ENCODE assay signal across 25 mouse cellular contexts in the genomic region with DNA sequence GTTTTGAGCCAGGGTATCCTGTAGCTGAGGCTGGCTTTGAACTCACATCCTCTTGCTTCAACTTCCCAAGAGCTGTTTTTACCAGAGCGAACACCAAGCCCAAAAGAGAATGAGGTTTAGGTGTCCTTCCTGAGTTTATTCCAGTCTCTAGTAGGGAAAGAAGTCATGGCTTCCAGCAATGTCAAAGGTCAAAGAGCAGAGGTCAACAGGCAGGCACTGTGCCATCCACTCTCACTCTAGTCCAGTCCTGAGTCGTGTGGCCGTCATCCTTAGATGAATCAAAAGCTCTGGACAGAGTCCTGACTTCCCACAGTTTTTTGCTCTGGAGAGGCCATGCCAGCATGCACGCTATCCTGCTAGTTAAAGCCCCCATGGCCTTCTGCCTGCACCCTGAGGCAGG. TPM values are rescaled to one million over a fixed set of nuclear protein-coding genes. Genes with fewer than 3 reads are reported as not detected.
A peak's percentile ranks its signal among the peaks of the same experiment; 100 is the strongest.
DNase-seq lines count a peak whose midpoint lies in the region; ATAC-seq and TF ChIP-seq lines count a peak whose summit lies in the region.
"Had no signal": no experiment of that assay in that cellular context is flagged by ENCODE, and none has a peak within 500 bp of the region (broad histone marks: within the 10 kb centered on the region; RNA-seq: fewer than 3 reads in every experiment).

No protein-coding gene starts in this region.

- WGBS in heart, embryonic 15.5 days = 71% methylated on average over 4 of the region's 4 CpGs
- WGBS in kidney, postnatal 0 days = 75% methylated on average over 4 of the region's 4 CpGs
- WGBS in forebrain, embryonic 15.5 days = 81% methylated on average over 4 of the region's 4 CpGs

- no peak overlapping the region for H3K4me3 ChIP-seq in heart, embryonic 15.5 days
- no peak overlapping the region for H3K4me3 ChIP-seq in kidney, postnatal 0 days (replicated peaks; ENCODE audit: low read depth, low read length)
- no peak overlapping the region for H3K4me3 ChIP-seq in forebrain, embryonic 15.5 days
- H3K4me3 ChIP-seq: embryonic facial prominence, embryonic 15.5 days; erythroblast, embryonic 14.5 days; forebrain, embryonic 10.5 days; heart, adult 2 months; hindbrain, embryonic 10.5 days; intestine, embryonic 15.5 days had no signal

- H3K36me3 ChIP-seq in heart, embryonic 15.5 days = no peaks in the 10 kb centered on the region; the same call in 1 of the 2 replicates
- peaks cover 19% of the 10 kb centered on the region; the same call in 1 of the 2 replicates for H3K36me3 ChIP-seq in kidney, postnatal 0 days (ENCODE audit: insufficient read depth, low read length)
- no peaks in the 10 kb centered on the region for H3K36me3 ChIP-seq in forebrain, embryonic 15.5 days
- H3K36me3 ChIP-seq: G1E had no signal

- H3K4me2 ChIP-seq in heart, embryonic 15.5 days = no peak overlapping the region
- H3K4me2 ChIP-seq in kidney, postnatal 0 days (ENCODE audit: low read length) = no peak overlapping the region
- H3K4me2 ChIP-seq in forebrain, embryonic 15.5 days (replicated peaks) = no peak overlapping the region
- H3K4me2 ChIP-seq: embryonic facial prominence, embryonic 15.5 days; hindbrain, embryonic 14.5 days; intestine, embryonic 15.5 days had no signal

- no peak for TF ChIP-seq CTCF in kidney, postnatal 0 days (IDR thresholded peaks at IDR 0.05; ENCODE audit: low read depth)

- H3K9ac ChIP-seq in heart, embryonic 15.5 days = no peak overlapping the region
- H3K9ac ChIP-seq in kidney, postnatal 0 days (ENCODE audit: low read depth, low read length) = no peak overlapping the region
- no peak overlapping the region for H3K9ac ChIP-seq in forebrain, embryonic 15.5 days (replicated peaks)
- H3K9ac ChIP-seq: embryonic facial prominence, embryonic 15.5 days; hindbrain, embryonic 14.5 days; intestine, embryonic 15.5 days had no signal

- H3K4me1 ChIP-seq in heart, embryonic 15.5 days (replicated peaks) = peaks cover 72% of the 10 kb centered on the region
- H3K4me1 ChIP-seq in kidney, postnatal 0 days (replicated peaks; ENCODE audit: insufficient read depth, low read length) = no peaks in the 10 kb centered on the region; the same call in 1 of the 2 replicates
- H3K4me1 ChIP-seq in forebrain, embryonic 15.5 days = peaks cover 8% of the 10 kb centered on the region; the same call in 1 of the 2 replicates

- no peaks in the 10 kb centered on the region for H3K27me3 ChIP-seq in heart, embryonic 15.5 days
- no peaks in the 10 kb centered on the region for H3K27me3 ChIP-seq in kidney, postnatal 0 days (ENCODE audit: insufficient read depth, low read length)
- no peaks in the 10 kb centered on the region for H3K27me3 ChIP-seq in forebrain, embryonic 15.5 days
- H3K27me3 ChIP-seq: embryonic facial prominence, embryonic 15.5 days; intestine, embryonic 15.5 days had no signal

- no peak for DNase-seq in heart, adult 18-20 months
- DNase-seq in kidney, postnatal 0 days (ENCODE audit: low spot score) = no peak
- no peak for DNase-seq in kidney, adult 18-20 months
- DNase-seq in 3T3-L1 (ENCODE audit: low read depth, low spot score) = peak; percentile 11
- peak; percentile 41 for DNase-seq in NIH3T3 (ENCODE audit: low read depth)
- DNase-seq: adrenal gland, postnatal 14 days; B cell, adult 2 months; cerebellum, adult 18-20 months; cerebellum, adult 9-11 months; cerebellum, postnatal 36 days; embryo, embryonic 11 days; gastrocnemius, postnatal 10 days; heart, adult 2 months; heart, postnatal 14 days had no signal

- H3K27ac ChIP-seq in heart, embryonic 15.5 days = peak overlapping the region; percentile 43; the same call in 1 of the 2 replicates
- H3K27ac ChIP-seq in kidney, postnatal 0 days = 0 out of 2 replicates have a peak overlapping the region, but pooled peaks have one; percentile 13
- no peak overlapping the region for H3K27ac ChIP-seq in forebrain, embryonic 15.5 days (replicated peaks)
- H3K27ac ChIP-seq: embryonic facial prominence, embryonic 15.5 days; forebrain, embryonic 10.5 days; heart, adult 2 months; hindbrain, embryonic 10.5 days; hindbrain, embryonic 14.5 days; intestine, embryonic 15.5 days had no signal

- ATAC-seq in heart, embryonic 15.5 days (replicated peaks; ENCODE audit: insufficient number of reproducible peaks, insufficient read depth, low FRiP score, low read depth) = no peak
- no peak for ATAC-seq in kidney, postnatal 0 days (replicated peaks; ENCODE audit: low FRiP score, low read depth)
- no peak for ATAC-seq in forebrain, embryonic 15.5 days (replicated peaks)
- ATAC-seq: CD4-positive, CD25-positive, alpha-beta regulatory T cell, adult 4 months; forebrain, embryonic 14.5 days; intestine, embryonic 15.5 days had no signal

- H3K9me3 ChIP-seq in heart, embryonic 15.5 days (replicated peaks) = no peaks in the 10 kb centered on the region
- no peaks in the 10 kb centered on the region for H3K9me3 ChIP-seq in kidney, postnatal 0 days (replicated peaks; ENCODE audit: low read length)
- no peaks in the 10 kb centered on the region for H3K9me3 ChIP-seq in forebrain, embryonic 15.5 days
- H3K9me3 ChIP-seq: embryonic facial prominence, embryonic 15.5 days; forebrain, embryonic 10.5 days; G1E; hindbrain, embryonic 10.5 days; intestine, embryonic 15.5 days had no signal

RNA-seq across cellular contexts. Expression of a gene that starts 30.7 kb away (rescaled TPM):
- 16.4 and 19.8 TPM in 2 replicates for polyA plus RNA-seq in heart, embryonic 15.5 days (2015; fragmentation: Nextera tagmentation; extraction: Ambion mirVana)
- 10 to 100 TPM in 1 of 2 experiments, 1 to 10 TPM in 1; 9.0 to 11.3 TPM for total RNA-seq in heart, adult 18-20 months (2021)
- polyA plus RNA-seq in kidney, postnatal 0 days (2015; fragmentation: Nextera tagmentation; extraction: Ambion mirVana) = 7.2 and 10.6 TPM in 2 replicates
- polyA plus RNA-seq in forebrain, embryonic 15.5 days (2015; fragmentation: Nextera tagmentation; extraction: Ambion mirVana) = 2.0 and 2.4 TPM in 2 replicates

Comparison
In these comparisons a context has a peak if more than half of its experiments do, and no peak if none do; other contexts are left out.
1. DNase-seq: peak in 3T3-L1 (single experiment) and NIH3T3 (single experiment); none in heart, adult 18-20 months (0 of 2), kidney, postnatal 0 days (single experiment) and kidney, adult 18-20 months (single experiment).